In genomic region chr12:92589725-92590124, GRCm38 (mm10) we compare ENCODE assay signal across 22 mouse cellular contexts.
DNase-seq lines count a peak whose midpoint lies in the region; ATAC-seq lines count a peak whose summit lies in the region.
"Had no signal": no experiment of that assay in that cellular context is flagged by ENCODE, and none has a peak within 500 bp of the region (broad histone marks: within the 10 kb centered on the region; RNA-seq: fewer than 3 reads in every experiment).

No protein-coding gene starts in this region.

- WGBS in large intestine, adult 2 months, result 34% methylated on average over 2 of the region's 2 CpGs

- peak; percentile 59; the same call in 1 of the 2 replicates for ATAC-seq in frontal cortex, adult (ENCODE audit: low TSS enrichment)
- ATAC-seq: CD4-positive, CD25-positive, alpha-beta regulatory T cell, adult 4 months; intestine, embryonic 16.5 days; midbrain, embryonic 15.5 days had no signal

- DNase-seq in frontal cortex, postnatal 14 days (ENCODE audit: low spot score in 2 of 2), result no peak
- DNase-seq in brain, adult 2 months (ENCODE audit: low read depth, low spot score), result peak; percentile 38
- peak; percentile 24 for DNase-seq in brain, embryonic 18.5 days (ENCODE audit: low read depth, low spot score)
- peak; percentile 4 for DNase-seq in large intestine, adult 2 months (ENCODE audit: low read depth, low spot score)
- DNase-seq in gastrocnemius, postnatal 25 days, result no peak
- no peak for DNase-seq in natural killer cell, adult 2 months (ENCODE audit: low spot score in 2 of 2)
- DNase-seq: adrenal gland, postnatal 36 days; cerebellum, adult 11 months; cerebellum, postnatal 10 days; gastrocnemius, adult 2 months; heart, adult 2 months; heart, postnatal 4 days; kidney, adult 8-10 months; kidney, postnatal 4 days; lung, embryonic 14.5 days; lung, postnatal 14 days; right cerebral cortex, postnatal 14 days; thymus, postnatal 25 days had no signal

Comparison
In these comparisons a context has a peak if more than half of its experiments do, and no peak if none do; other contexts are left out.
1. DNase-seq: peak in brain, adult 2 months (single experiment), brain, embryonic 18.5 days (single experiment) and large intestine, adult 2 months (single experiment); none in frontal cortex, postnatal 14 days (0 of 2), gastrocnemius, postnatal 25 days (single experiment) and natural killer cell, adult 2 months (0 of 2).